Mouse (Mus musculus): ENCODE measurements at regions not wholly inside any gene's neighbourhood (a gene's known extent, or its start where the extent isn't known, plus 50 kb on each side); places are given as distances from the start of the nearest gene placed in this dataset.

DNA sequence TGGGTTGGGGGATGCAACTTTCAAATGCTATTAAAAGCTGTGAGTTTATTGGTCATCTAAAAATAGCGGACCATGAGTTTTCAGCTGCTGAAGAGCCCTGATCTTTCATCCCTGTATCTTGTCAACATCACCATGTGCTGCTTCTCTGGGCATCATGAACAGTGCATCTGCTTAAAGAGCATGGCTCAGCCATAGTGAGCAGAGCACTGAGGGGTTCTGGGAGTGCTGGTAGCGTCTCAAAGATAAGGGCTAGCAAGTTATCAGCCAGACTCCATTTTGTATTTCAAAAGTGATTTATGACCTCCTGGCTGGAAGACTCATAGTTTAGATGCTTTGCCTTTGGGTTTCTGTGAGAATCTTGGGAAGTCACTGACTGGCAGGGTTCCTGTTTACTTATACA lies 173.5 kb upstream of the Itga4 start:
- DNase-seq (ENCODE audit: low spot score in 2 of 2): no peak

- DNase-seq (ENCODE audit: low spot score in 2 of 2): no peak
Observed at GRCm38 (mm10) chr2:79086280-79086679, 168.9 kb upstream of the Itga4 start.

GRCm38 (mm10) chr2:79086857-79087578 lies 168.2 kb upstream of the Itga4 start:
- DNase-seq (ENCODE audit: low spot score in 2 of 2): no peak

DNA sequence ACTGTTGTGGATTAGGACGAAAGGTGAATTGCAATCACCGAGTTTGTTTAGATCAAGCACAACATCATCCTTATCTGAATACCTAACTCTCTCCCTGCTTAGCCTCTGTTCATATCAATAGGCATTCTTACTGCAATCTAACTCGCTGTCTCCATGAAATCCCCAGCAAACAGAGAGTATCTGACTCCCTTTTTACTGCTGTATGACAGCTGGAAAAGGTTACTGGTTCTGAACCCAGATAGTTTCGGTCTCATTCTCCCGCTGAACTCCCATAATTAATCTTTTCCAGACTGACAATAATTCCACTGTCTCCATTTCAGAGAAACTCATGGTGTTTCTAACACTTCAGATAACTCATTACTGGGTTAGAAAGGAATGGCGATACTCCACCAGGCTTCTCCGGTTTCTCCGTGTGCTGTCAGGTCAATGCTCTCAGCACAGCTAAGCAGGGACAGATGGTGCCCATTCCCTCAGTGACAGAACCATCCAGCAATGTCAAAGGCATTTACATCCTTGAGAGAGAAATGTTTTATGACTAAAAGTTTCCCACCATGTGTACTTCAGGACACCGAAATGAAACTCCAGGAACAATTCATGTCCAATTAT lies 167.5 kb upstream of the Itga4 start:
- DNase-seq (ENCODE audit: low spot score in 2 of 2): no peak

DNA sequence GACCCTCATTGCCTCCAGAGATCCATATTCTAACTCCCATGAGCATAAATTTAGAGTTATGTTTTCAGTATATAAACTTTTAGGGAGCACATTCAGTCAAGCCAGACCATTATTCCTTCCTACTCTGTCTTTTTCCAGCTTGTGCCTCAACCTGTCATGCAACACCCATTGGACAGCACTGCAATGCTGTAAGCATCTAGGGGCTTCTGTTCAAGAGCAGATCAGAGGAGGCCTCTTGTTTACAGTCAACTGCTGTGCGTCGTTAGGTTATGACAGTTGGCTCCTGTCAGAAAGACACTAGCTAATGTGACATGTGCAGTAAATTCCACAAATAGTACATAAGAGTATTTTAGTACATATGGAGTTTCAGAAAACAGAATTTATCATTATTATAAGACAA lies 165.0 kb upstream of the Itga4 start:
- no peak for DNase-seq (ENCODE audit: low spot score in 2 of 2)

DNA sequence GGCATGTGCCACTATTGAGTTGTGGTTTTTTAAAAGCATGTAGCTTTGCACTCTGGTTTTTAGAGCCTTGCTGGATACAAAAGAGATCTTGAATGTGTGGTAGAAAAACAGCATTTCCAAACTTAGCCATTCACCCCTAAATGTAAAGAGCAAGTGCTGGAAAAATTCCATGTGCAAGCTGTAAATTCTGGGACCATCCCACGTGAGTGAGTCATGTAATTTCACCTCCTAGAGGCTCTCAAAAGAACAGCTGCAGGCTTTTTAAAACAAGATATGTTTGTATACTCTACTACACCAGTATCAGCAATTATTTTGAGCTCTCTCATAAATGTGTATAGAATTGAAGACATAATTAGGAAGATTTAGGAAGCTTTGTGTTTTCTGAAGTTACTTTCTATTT lies 160.9 kb upstream of the Itga4 start:
- peak in 1 of 2 experiments; percentile 6 for DNase-seq (ENCODE audit: low spot score in 2 of 2)

- DNase-seq (ENCODE audit: low spot score in 2 of 2): no peak
Observed at GRCm38 (mm10) chr2:79096532-79097251, 158.5 kb upstream of the Itga4 start.

GRCm38 (mm10) chr2:79099601-79100000 lies 155.6 kb upstream of the Itga4 start:
- DNase-seq (ENCODE audit: low spot score in 2 of 2): no peak

- DNase-seq (ENCODE audit: low spot score in 2 of 2): no peak
Observed at GRCm38 (mm10) chr2:79111673-79112072, 143.6 kb upstream of the Itga4 start.

GRCm38 (mm10) chr2:79112076-79112475 lies 143.2 kb upstream of the Itga4 start:
- DNase-seq (ENCODE audit: low spot score in 2 of 2): no peak

DNA sequence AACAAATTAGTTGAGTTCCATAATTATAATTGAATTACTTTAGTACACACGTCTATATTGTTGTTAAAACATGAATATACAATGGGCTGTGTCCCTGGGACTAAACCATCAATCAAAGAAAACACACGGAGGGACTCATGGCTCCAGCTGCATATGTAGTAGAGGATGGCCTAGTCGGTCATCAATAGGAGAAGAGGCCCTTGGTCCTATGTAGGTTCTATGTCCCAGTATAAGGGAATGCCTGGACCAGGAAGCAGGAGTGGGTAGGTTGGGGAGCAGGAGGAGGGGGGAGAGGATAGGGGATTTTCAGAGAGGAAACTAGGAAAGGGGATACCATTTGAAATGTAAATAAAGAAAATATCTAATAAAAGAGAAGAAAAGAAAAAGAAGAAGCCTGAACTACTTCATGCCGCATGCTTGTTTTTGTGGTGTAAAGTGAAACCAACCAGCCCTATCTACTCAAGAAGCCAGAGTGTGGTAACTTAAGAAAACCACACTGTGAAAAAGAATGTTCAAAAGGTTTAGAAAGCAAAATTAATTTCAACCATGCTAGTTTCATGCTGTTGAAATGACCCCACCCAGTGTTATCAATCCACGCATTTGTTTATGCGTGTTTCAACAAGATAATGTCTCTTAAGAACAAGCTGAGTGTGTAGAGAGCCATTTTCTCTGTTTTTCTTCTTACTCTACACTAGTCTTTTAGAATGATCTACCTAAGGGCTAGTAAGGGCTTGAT lies 134.4 kb upstream of the Itga4 start:
- DNase-seq (ENCODE audit: low spot score in 2 of 2): no peak

DNA sequence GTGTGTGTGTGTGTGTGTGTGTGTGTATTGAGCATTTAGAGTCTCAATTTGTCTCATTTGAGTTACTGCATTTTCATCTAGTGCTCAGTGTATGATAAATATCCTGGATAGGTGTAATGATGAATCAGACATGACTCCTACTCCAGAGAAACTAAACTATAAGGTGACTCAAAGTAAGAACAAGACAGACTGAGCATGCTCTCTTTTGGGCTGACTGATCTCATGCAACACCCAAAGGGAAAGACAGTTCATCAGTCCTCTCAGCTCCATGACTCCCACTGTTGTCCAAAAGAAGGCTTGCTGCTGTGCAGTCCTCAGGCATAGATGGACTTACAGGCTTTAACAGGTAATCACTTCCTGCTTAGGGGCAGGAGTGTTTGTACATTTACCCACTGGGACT lies 132.7 kb upstream of the Itga4 start:
- DNase-seq (ENCODE audit: low spot score in 2 of 2): no peak

DNA sequence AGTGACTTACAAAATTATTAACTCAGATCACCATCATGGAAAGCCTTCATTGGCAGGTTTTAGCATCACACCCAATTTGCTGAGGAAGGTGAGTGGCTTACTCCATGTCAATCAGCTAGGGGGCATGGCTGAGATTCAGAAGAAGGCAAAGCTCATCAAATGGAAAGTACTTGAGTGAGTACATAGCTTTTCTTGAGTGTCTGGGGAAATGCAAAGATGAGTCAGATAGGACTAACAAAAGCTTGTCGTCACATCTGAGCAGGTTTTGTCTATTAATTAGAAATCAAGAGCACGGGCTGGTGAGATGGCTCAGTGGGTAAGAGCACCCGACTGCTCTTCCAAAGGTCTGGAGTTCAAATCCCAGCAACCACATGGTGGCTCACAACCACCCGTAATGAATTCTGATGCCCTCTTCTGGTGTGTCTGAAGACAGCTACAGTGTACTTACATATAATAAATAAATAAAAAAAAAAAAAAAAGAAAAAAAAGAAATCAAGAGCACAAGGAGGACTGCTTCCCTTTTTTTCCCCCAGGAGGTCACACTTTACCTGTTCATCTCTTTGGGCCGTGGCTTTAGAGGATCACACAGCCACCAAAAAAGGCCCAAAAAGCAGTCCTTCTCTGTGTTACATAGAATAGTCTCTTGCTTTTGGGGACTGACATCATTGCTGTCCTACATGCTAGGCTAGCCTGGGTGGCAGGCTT lies 130.8 kb upstream of the Itga4 start:
- DNase-seq (ENCODE audit: low spot score in 2 of 2): no peak

- DNase-seq (ENCODE audit: low spot score in 2 of 2): no peak
Observed at GRCm38 (mm10) chr2:79126170-79126879, 128.9 kb upstream of the Itga4 start.

GRCm38 (mm10) chr2:79126996-79127741 lies 128.1 kb upstream of the Itga4 start:
- no peak for DNase-seq (ENCODE audit: low spot score in 2 of 2)

DNA sequence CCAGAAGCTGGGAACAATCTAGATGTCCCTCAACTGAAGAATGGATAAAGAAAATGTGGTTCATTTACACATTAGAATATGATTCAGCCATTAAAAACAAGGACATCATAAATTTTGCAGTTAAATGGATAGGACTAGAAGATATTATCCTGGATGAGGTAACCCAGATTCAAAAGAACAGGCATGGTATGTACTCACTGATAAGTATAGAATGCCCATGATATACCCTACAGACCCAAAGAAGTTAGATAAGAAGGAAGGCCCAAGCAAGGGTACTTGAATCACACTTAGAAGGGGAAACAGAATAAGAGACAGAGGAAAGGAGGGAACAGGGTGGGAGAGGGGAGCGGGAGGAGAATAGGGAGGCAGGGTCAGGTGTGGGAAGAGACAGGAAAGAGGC lies 127.4 kb upstream of the Itga4 start:
- no peak for DNase-seq (ENCODE audit: low spot score in 2 of 2)

- no peak for DNase-seq (ENCODE audit: low spot score in 2 of 2)
Observed at GRCm38 (mm10) chr2:79130660-79131059, 124.6 kb upstream of the Itga4 start.

GRCm38 (mm10) chr2:79131235-79131634 lies 124.0 kb upstream of the Itga4 start:
- no peak for DNase-seq (ENCODE audit: low spot score in 2 of 2)

- no peak for DNase-seq (ENCODE audit: low spot score in 2 of 2)
Observed at GRCm38 (mm10) chr2:79131743-79132517, 123.3 kb upstream of the Itga4 start.

DNA sequence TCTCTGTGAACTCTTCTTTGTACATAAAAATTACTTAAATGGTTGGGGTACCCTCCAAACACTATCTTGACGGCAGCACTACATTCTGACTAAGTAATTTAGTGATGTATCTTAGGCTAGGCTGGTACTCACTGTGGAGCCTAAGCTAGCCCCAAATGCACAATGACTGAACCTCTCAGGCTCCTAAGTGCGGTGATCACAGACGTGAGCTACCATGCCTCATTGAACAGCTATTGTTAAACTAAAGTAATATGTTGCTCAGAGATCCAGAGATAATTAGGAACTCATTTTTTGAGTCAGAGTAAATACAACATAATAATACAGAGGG lies 122.7 kb upstream of the Itga4 start:
- no peak for DNase-seq (ENCODE audit: low spot score in 2 of 2)
